Comparison of ENCODE assay signal across 8 mouse cellular contexts in genomic region chr10:25307770-25308169, GRCm38 (mm10). TPM values are rescaled to one million over a fixed set of nuclear protein-coding genes. Genes with fewer than 3 reads are reported as not detected.
DNase-seq lines count a peak whose midpoint lies in the region; ATAC-seq and TF ChIP-seq lines count a peak whose summit lies in the region.

TSS of gene Akap7 (minus strand) at chr10:25307870.

- DNase-seq in layer of hippocampus, adult 8-10 months (ENCODE audit: low spot score in 2 of 2), result no peak
- DNase-seq in layer of hippocampus, adult 11-12 months (ENCODE audit: low spot score), result no peak
- DNase-seq in heart, postnatal 0 days (ENCODE audit: low spot score), result no peak
- DNase-seq in left cerebral cortex, postnatal 4 days, result no peak
- DNase-seq in urinary bladder, postnatal 25 days (ENCODE audit: low spot score), result no peak

- intact Hi-C loops in left cerebral cortex, postnatal 4 days (cut with DNase I), result no loop called here

- no peaks in the 10 kb centered on the region for H3K4me1 ChIP-seq in heart, postnatal 0 days (ENCODE audit: control insufficient read depth, insufficient read depth)
- no peaks in the 10 kb centered on the region for H3K4me1 ChIP-seq in neural tube, embryonic 14.5 days (ENCODE audit: control insufficient read depth, insufficient read depth, low read length)

- H3K9ac ChIP-seq in heart, postnatal 0 days (replicated peaks; ENCODE audit: low read depth, low read length), result no peak within 1 kb of the TSS
- no peak within 1 kb of the TSS for H3K9ac ChIP-seq in neural tube, embryonic 14.5 days (replicated peaks; ENCODE audit: low read depth, low read length)

- TF ChIP-seq EP300 in heart, postnatal 0 days (IDR thresholded peaks at IDR 0.05; ENCODE audit: low read depth), result no peak

- H3K9me3 ChIP-seq in heart, postnatal 0 days (replicated peaks; ENCODE audit: control insufficient read depth, low read length), result no peaks in the 10 kb centered on the region
- H3K9me3 ChIP-seq in neural tube, embryonic 14.5 days (ENCODE audit: control insufficient read depth, low read length), result no peaks in the 10 kb centered on the region

- no peak within 1 kb of the TSS for H3K4me2 ChIP-seq in heart, postnatal 0 days (ENCODE audit: low read depth, low read length)
- H3K4me2 ChIP-seq in neural tube, embryonic 14.5 days (ENCODE audit: low read depth, low read length), result no peak within 1 kb of the TSS

- no peaks in the 10 kb centered on the region for H3K36me3 ChIP-seq in heart, postnatal 0 days (replicated peaks; ENCODE audit: control insufficient read depth, insufficient read depth, low read length)
- no peaks in the 10 kb centered on the region for H3K36me3 ChIP-seq in neural tube, embryonic 14.5 days (ENCODE audit: control insufficient read depth, insufficient read depth, low read length)

- ATAC-seq in erythroid progenitor cell, adult 5-6 weeks (replicated peaks; ENCODE audit: low FRiP score, poor library complexity, severe bottlenecking), result no peak
- ATAC-seq in heart, postnatal 0 days (ENCODE audit: insufficient read depth, low read depth), result no peak
- no peak for ATAC-seq in neural tube, embryonic 14.5 days (ENCODE audit: low read depth)
- ATAC-seq in cerebellum, adult (ENCODE audit: insufficient number of reproducible peaks, low FRiP score, low TSS enrichment), result no peak

- H3K4me3 ChIP-seq in heart, postnatal 0 days (ENCODE audit: low read depth, low read length), result no peak within 1 kb of the TSS
- no peak within 1 kb of the TSS for H3K4me3 ChIP-seq in neural tube, embryonic 14.5 days (ENCODE audit: low read depth, low read length)

- TF ChIP-seq CTCF in heart, postnatal 0 days (IDR thresholded peaks at IDR 0.05; ENCODE audit: low read depth), result no peak

- H3K27me3 ChIP-seq in heart, postnatal 0 days (ENCODE audit: control insufficient read depth, insufficient read depth, low read length), result no peaks in the 10 kb centered on the region
- H3K27me3 ChIP-seq in neural tube, embryonic 14.5 days (ENCODE audit: control insufficient read depth, insufficient read depth, low read length), result no peaks in the 10 kb centered on the region

- 86% methylated on average over 9 of the region's 9 CpGs for WGBS in heart, postnatal 0 days
- 90% methylated on average over 9 of the region's 9 CpGs for WGBS in neural tube, embryonic 14.5 days

- H3K27ac ChIP-seq in heart, postnatal 0 days (ENCODE audit: low read depth), result no peak within 1 kb of the TSS
- no peak within 1 kb of the TSS for H3K27ac ChIP-seq in neural tube, embryonic 14.5 days (ENCODE audit: low read depth, low read length)

RNA-seq across cellular contexts. Expression of gene Akap7, which starts in this region (rescaled TPM):
- 10 to 100 TPM; 49.6 to 57.7 (median 53.5) TPM for total RNA-seq in layer of hippocampus, adult 8-10 months (2022)
- total RNA-seq in erythroid progenitor cell, adult 5-6 weeks (2015; ENCODE audit: low replicate concordance), result 77.8 and 87.2 TPM in 2 replicates
- 80.0 and 82.3 TPM in 2 replicates for total RNA-seq in erythroid progenitor cell, adult 5-6 weeks (2017; ENCODE audit: low replicate concordance)
- total RNA-seq in heart, postnatal 0 days (2014; rRNA removed; ENCODE audit: low replicate concordance), result 32.4 and 77.9 TPM in 2 replicates
- 46.3 and 47.6 TPM in 2 replicates for polyA plus RNA-seq in heart, postnatal 0 days (2015; fragmentation: Nextera tagmentation; extraction: Ambion mirVana)
- 100 to 1,000 TPM; 146 to 153 TPM for total RNA-seq in left cerebral cortex, postnatal 4 days (2021)
- polyA plus RNA-seq in neural tube, embryonic 14.5 days (2014; fragmentation: Nextera tagmentation; extraction: Ambion mirVana), result 41.5 and 47.9 TPM in 2 replicates
